Mouse (Mus musculus) CD8-positive naive resting alpha-beta T cell, adult 57 days (primary cell): ENCODE measurements around the gene Luc7l2. TPM values are rescaled to one million over a fixed set of nuclear protein-coding genes. Genes with fewer than 3 reads are reported as not detected.

Experiments used
- total RNA-seq: library from RNA; stranded (reverse); gene quantifications from one replicate; pipeline ENCODE4 v1.2.4, GENCODE M21; 2023

The Luc7l2 gene
- total RNA-seq = 381 TPM

DNA sequence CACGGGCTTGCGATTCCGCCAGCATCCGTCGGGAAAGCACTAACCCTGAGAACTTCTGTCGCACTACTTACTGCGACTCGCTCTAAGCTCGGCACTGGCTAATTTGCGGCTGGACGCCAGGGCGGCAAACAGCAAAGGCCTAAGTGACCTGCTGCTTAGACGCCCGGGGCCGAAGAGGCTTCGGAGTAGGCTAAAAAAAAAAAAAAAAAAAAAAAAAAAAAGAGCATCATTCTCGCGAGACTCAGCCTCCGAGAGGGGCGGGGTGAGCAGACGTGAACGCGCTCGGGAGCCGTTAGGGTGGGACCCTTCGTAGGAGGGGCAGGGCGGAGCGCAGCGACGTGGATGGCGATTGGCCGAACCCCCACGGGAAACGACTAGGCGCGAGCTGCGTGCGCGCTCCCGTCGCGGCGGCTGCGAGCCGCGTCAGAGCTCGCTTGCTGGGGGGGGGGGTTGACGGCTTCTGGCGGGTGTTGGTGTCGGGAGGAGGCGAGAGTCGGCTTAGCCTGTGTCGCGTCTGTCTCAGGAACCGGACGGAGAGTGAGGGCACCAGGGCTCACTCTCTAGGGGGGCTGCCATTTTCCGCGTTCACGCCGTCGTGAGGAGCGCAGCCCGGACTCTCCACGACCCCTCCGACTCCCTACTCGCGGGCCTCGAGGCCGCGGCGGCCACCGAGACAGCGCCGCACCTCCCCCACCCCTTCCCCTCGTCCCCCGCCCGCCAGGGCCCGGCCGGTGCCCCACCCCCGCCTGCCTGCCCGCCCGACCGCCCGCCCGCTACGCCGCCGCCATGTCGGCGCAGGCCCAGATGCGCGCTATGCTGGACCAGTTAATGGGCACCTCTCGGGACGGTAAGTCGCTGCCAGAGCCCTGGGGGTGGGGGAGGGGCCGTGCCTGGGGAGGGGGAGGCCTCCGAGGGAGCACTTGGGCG, at the start of gene Luc7l2:
Luc7l2 (plus strand) TSS at position 273 of the 927 bp plus-strand sequence.

DNA sequence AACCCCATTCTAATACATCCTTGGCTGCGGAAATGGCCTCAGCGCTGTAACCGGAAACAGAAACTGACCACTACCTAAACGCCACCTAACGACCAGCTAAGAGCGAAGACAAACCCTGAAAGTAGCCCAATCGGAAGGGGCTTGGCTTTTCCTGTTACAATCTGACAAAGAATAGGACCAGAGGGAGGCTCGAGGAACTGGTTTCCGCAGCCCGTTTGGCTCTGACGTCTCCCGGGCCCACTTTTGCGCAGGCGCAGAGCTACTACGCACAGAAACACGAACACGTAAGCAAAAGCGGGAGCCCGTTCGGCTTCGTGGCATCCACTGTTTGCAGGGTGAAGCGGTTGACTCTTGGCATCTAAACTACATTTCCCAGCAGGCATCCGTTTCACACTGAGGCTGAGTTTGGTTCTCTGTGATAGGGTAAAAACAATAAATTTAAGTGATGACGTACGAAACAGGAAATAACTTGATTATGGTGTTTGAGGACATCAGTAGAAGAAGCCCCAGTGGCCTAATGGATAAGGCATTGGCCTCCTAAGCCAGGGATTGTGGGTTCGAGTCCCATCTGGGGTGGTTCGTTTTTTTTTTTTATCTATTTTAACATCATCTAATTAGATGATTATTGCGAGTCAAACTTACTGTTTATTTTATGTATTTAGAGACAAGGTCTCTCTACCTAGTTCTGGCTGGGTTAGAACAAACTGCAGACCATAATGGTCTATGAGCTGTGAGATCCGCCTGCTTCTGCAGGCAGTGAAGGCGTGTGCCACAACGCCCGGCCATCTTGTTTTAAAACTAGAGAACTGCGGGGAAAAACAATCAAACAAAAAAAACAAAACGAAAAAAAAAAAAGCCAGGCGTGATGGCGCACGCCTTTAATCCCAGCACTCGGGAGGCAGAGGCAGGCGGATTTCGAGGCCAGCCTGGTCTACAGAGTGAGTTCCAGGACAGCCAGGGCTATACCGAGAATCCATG, 17.4 kb upstream of the Luc7l2 start, which contains the start of gene Fmc1:
Fmc1 (plus strand) TSS at position 75 of the 978 bp plus-strand sequence.

DNA sequence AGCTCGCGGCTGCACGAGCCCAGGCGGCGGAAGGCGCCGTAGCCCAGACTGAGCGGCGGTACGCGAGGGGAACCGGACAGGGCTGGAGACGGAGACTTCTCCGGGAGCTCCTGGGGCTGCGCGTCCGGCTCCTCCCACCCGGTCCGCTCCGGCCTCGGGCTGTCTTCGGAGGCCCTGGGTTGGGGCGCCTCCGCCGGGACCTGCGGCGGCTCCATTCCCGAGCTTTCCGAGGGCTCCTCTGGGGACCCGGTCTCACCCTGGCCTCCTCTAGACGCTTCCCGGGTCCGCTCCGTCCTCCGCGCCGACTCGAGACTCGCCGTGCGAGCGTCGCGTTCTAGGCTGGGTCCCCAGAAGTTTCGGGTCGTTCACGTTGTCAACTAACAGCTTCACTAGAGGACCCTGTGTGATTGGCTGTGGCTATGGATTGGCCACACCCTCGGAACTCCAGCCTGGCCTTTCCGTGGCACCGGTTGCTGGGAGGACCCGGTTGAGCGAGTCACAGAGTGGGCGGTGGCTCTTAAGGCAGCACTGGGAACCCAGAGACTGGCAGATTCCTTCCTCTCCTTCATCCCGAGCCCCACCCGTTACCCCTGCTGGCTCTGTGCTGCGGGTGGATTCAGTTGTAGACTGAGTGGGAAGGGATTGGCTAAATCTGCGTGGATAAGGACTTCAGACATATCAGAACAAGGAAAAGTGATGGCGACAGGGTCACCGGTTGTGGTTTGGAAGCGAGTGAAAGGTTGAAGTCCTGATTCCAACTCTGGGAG, 85.9 kb downstream of the Luc7l2 start, which contains the start of gene Klrg2:
Klrg2 (minus strand) TSS at position 391 of the 767 bp plus-strand sequence.

Other genes with a start within 250 kb of the Luc7l2 start
- 292 TPM for gene Zc3hav1, start 196.7 kb upstream of the Luc7l2 start, total RNA-seq
- gene Ttc26, start 169.9 kb upstream of the Luc7l2 start, total RNA-seq = not detected
- 55.1 TPM for gene Ubn2, start 117.4 kb upstream of the Luc7l2 start, total RNA-seq
- 28.7 TPM for gene Fmc1, start 17.8 kb upstream of the Luc7l2 start, total RNA-seq
- not detected for gene Klrg2, start 85.9 kb downstream of the Luc7l2 start, total RNA-seq
- gene Clec2l, start 111.7 kb downstream of the Luc7l2 start, total RNA-seq = not detected